Mouse (Mus musculus) hindbrain, postnatal 0 days (tissue): ENCODE measurements around the gene Cbl. TPM values are rescaled to one million over a fixed set of nuclear protein-coding genes. Genes with fewer than 3 reads are reported as not detected.

Source experiments
- ATAC-seq: fragments of 200-750 bp; cut with Nextera tagmentation; 2 replicates; pipeline ENCODE4 v1.8.0; 2017; ENCODE audit warnings: mild to moderate bottlenecking, moderate TSS enrichment, moderate library complexity
- DNase-seq: peaks from one replicate; pipeline ENCODE4 v3.0.0-alpha.2; 2015; ENCODE audit warnings: low spot score
- H3K27ac ChIP-seq: fragments of 300-500 bp; sonication (generic); 2 replicates; pipeline ENCODE4 v1.5.1; 2014; ENCODE audit warnings: mild to moderate bottlenecking
- H3K27me3 ChIP-seq: fragments of 300-500 bp; sonication (generic); 2 replicates; pipeline ENCODE4 v1.6.1; 2014; ENCODE audit warnings: low read length, mixed read lengths; ENCODE audit not compliant: insufficient read depth
- H3K36me3 ChIP-seq: fragments of 300-500 bp; sonication (generic); 2 replicates; pipeline ENCODE4 v1.6.1; 2014; ENCODE audit warnings: low read length, mixed read lengths; ENCODE audit not compliant: insufficient read depth
- H3K4me1 ChIP-seq: fragments of 300-500 bp; sonication (generic); 2 replicates; pipeline ENCODE4 v1.6.1; 2014; ENCODE audit warnings: antibody characterized with exemption, low read length, mixed read lengths; ENCODE audit not compliant: insufficient read depth
- H3K4me2 ChIP-seq: fragments of 300-500 bp; sonication (generic); 2 replicates; pipeline ENCODE4 v1.6.1; 2014; ENCODE audit warnings: low read depth, mild to moderate bottlenecking, low read length, moderate library complexity, mixed read lengths
- H3K4me3 ChIP-seq: fragments of 300-500 bp; sonication (generic); 2 replicates; pipeline ENCODE4 v1.5.1; 2014; ENCODE audit warnings: low read length
- H3K9ac ChIP-seq: fragments of 300-500 bp; sonication (generic); replicated peaks from 2 replicates; pipeline ENCODE4 v1.6.1; 2014; ENCODE audit warnings: mild to moderate bottlenecking, low read length, moderate library complexity, mixed read lengths
- H3K9me3 ChIP-seq: fragments of 300-500 bp; sonication (generic); 2 replicates; pipeline ENCODE4 v1.6.1; 2016; ENCODE audit warnings: low read length, mixed read lengths
- CTCF ChIP-seq: IDR thresholded peaks from 2 replicates; pipeline ENCODE4 v1.5.1; 2016; ENCODE audit warnings: antibody characterized with exemption, control low read depth, low read depth
- WGBS: fragments of 180-500 bp; shearing (Covaris S2); extraction: QIAGEN DNeasy Blood & Tissue Kit; methylation state at CpG from one replicate; pipeline ENCODE4 v1.1.7; 2014; 5-methylcytosine and 5-hydroxymethylcytosine counted together
- polyA plus RNA-seq: library from polyadenylated mRNA; unstranded; fragments of >200 nt; fragmentation: Nextera tagmentation; extraction: Ambion mirVana; gene quantifications from 2 replicates; pipeline ENCODE4 v1.2.1, GENCODE M21; 2015
- total RNA-seq: library from RNA; depleted of rRNA; stranded (reverse); fragments of >200 nt; gene quantifications from 2 replicates; pipeline ENCODE4 v1.2.3, GENCODE M21; 2014

Gene Cbl
- total and polyA plus RNA-seq, 2 experiments from 2014 or later, result 13.2 to 24.2 TPM

DNA sequence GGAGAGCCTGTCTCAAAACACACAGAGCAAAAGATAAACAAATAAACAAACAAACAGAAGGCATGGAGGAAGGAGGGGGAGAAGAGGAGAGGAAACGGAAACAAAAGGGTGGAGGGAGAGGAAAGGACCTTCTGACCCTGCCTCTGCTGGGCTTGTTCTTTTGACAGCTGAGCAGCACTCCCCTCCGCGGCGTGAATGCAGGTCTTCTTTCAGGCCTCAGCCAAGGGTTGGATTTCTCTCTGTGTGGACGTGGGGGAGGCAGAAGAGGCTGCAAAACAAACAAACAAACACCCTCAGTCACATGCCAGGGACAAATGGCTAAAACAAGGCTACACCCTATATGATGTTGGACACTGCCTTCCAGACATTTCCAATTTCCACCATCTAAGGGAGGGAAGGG, 108.8 kb downstream of the Cbl start:
- H3K4me2 ChIP-seq, result no peak overlapping the region
- no peaks in the 10 kb centered on the region for H3K9me3 ChIP-seq
- DNase-seq (no peak), ATAC-seq (no peak)
- H3K4me1 ChIP-seq, result peaks cover 4% of the 10 kb centered on the region
- H3K27me3 ChIP-seq, result no peaks in the 10 kb centered on the region
- no peak overlapping the region for H3K9ac ChIP-seq
- WGBS, result 30% methylated on average over 5 of the region's 5 CpGs
- no peak for TF ChIP-seq CTCF
- H3K27ac ChIP-seq, result no peak overlapping the region
- H3K36me3 ChIP-seq, result no peaks in the 10 kb centered on the region
- no peak overlapping the region for H3K4me3 ChIP-seq

DNA sequence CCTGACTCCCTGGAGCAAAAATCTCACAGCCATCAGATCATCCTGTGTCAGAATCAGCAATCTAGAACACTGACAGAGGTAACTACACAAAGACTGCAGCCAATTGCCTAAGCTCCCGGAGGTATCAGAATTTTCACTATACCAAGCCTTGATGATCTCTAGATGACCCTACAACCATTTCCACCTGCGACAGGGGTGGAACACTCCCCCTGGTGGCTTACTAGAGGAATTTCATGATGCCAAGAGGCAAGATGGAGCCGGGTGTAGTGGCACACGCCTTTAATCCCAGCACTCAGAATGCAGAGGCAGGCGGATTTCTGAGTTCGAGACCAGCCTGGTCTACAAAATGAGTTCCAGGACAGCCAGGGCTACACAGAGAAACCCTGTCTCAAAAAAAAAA, 109.5 kb downstream of the Cbl start:
- Histone ChIP-seq H3K27ac (no peak overlapping the region), H3K4me1 (peaks cover 4% of the 10 kb centered on the region), H3K27me3 (no peaks in the 10 kb centered on the region), H3K9me3 (no peaks in the 10 kb centered on the region), H3K4me2 (no peak overlapping the region), H3K9ac (no peak overlapping the region), H3K36me3 (no peaks in the 10 kb centered on the region), H3K4me3 (no peak overlapping the region)
- no peak for DNase-seq
- 68% methylated on average over 6 of the region's 6 CpGs for WGBS
- ATAC-seq, result no peak
- peak; percentile 65 for TF ChIP-seq CTCF

DNA sequence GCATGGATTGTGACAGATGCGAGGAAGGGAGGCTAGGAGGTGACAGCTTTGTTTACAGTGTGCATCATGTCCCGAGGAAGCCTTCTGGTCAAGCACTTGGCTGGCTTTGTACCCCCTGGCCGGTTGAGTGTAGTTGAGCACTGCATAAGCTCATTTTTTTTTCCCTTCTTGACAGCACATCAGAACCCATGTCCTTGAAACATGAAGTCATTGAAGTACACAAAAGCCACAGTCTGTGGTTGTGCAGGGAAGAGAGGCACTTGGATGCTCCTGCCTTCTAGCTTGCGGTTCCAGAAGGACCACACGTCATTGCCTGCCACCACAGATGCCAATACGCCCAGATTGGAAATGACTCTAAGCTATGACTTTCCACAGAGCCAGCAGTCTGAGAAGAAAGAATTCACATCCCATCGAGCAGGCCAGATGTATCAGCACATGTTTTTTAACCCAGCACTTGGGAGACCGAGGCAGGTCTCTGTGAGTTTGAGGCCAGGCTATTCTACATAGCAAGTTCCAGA, 113.8 kb downstream of the Cbl start:
- 78% methylated on average over 8 of the region's 8 CpGs for WGBS
- ATAC-seq, result no peak
- Histone ChIP-seq H3K36me3 (no peaks in the 10 kb centered on the region), H3K27ac (no peak overlapping the region), H3K27me3 (no peaks in the 10 kb centered on the region), H3K4me1 (no peaks in the 10 kb centered on the region), H3K9me3 (no peaks in the 10 kb centered on the region), H3K4me3 (no peak overlapping the region), H3K9ac (no peak overlapping the region), H3K4me2 (no peak overlapping the region)
- no peak for TF ChIP-seq CTCF
- no peak for DNase-seq

DNA sequence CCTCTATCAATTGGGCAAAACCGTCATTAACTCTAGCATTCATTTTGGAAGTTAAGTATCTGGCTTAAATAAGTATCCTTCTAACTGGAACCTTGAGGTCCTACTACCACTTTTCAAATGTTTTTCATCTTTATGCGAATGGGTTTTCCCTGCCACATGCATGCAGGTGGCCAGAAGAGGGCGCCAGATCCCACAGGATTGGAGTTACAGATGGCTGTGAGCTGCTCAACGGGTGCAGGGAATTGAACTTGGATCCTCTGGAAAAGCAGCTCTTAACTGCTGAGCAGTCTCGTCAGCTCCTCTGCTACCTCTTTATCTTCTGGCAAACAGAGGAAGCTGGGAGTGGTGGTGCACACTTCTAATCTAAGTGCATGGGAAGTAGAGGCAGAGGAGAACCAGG, 114.8 kb downstream of the Cbl start:
- TF ChIP-seq CTCF, result peak; percentile 59
- DNase-seq (peak; percentile 36), ATAC-seq (no peak)
- Histone ChIP-seq H3K36me3 (no peaks in the 10 kb centered on the region), H3K9me3 (no peaks in the 10 kb centered on the region), H3K27ac (no peak overlapping the region), H3K4me3 (no peak overlapping the region), H3K9ac (no peak overlapping the region), H3K4me2 (no peak overlapping the region), H3K4me1 (no peaks in the 10 kb centered on the region), H3K27me3 (no peaks in the 10 kb centered on the region)
- 52% methylated on average over 5 of the region's 5 CpGs for WGBS

DNA sequence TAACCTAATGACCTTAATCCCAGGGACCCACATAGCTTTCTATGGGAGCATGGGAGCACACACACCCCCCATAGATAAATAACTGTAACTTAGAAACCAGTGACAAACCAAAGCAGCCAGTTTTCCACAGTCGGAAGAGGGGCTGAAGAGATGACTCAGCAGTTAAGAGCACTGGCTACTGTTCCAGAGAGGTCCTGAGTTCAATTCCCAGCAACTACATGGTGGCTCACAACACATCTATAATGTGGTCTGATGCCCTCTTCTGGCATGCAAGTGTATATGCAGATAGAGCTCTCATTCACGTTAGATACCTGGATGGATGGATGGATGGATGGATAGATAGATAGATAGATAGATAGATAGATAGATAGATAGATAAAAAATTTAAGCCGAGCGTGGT, 117.7 kb downstream of the Cbl start:
- TF ChIP-seq CTCF, result peak; percentile 29; the same call in 1 of the 2 replicates
- DNase-seq, result no peak
- Histone ChIP-seq H3K4me2 (no peak overlapping the region), H3K4me1 (no peaks in the 10 kb centered on the region), H3K9ac (no peak overlapping the region), H3K4me3 (no peak overlapping the region), H3K27ac (no peak overlapping the region), H3K36me3 (no peaks in the 10 kb centered on the region), H3K27me3 (no peaks in the 10 kb centered on the region), H3K9me3 (no peaks in the 10 kb centered on the region)
- 87% methylated on average over 4 of the region's 4 CpGs for WGBS
- ATAC-seq, result no peak

DNA sequence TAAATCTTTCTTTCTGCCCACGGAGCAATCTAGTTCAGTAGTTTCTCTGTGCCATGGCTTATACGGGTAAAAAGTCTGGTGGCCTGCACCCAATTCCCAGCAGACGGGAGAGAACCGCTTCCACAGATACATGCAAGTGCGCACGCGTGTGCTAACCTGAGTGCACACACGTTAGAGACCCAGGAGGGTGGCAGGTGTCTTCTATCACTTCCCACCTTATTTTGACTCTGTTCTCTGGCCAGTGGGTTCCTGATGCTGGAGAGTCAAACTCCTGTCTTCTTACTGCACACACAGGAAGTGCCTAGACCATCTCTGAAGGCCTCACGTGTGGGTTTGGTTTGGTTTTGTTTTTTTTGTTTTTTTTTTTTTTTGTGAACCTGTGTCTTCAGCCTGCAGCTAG, 118.2 kb downstream of the Cbl start:
- Histone ChIP-seq H3K4me1 (no peaks in the 10 kb centered on the region), H3K9me3 (no peaks in the 10 kb centered on the region), H3K27me3 (no peaks in the 10 kb centered on the region), H3K4me2 (no peak overlapping the region), H3K36me3 (no peaks in the 10 kb centered on the region), H3K4me3 (no peak overlapping the region), H3K9ac (no peak overlapping the region), H3K27ac (no peak overlapping the region)
- DNase-seq, result no peak
- WGBS, result 91% methylated on average over 9 of the region's 9 CpGs
- no peak for TF ChIP-seq CTCF
- no peak for ATAC-seq

DNA sequence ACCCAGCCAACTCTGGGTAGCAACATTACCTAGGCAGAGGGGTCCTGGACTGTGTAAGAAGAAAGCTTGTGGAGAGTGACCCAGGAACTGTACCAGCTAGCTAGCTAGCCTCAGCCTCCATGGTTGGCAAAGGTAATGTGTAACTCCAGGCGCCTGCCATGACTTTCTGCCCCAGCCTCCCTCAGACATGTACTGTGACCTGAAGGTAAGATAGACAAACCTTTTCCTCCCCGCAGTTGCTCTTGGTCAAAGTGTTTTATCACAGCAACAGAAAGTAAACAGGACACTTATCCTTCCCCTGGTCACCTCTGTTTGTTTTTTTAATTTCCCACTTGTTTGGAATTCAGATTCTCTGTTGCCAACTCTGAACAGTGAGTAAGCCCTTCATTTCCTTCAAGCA, 119.4 kb downstream of the Cbl start:
- no peak for DNase-seq
- TF ChIP-seq CTCF, result no peak
- H3K27ac ChIP-seq, result no peak overlapping the region
- WGBS, result 88% methylated on average over 2 of the region's 2 CpGs
- H3K4me3 ChIP-seq, result no peak overlapping the region
- no peaks in the 10 kb centered on the region for H3K36me3 ChIP-seq
- H3K9ac ChIP-seq, result no peak overlapping the region
- peaks cover 9% of the 10 kb centered on the region; the same call in 1 of the 2 replicates for H3K4me1 ChIP-seq
- ATAC-seq, result no peak
- H3K27me3 ChIP-seq, result no peaks in the 10 kb centered on the region
- H3K9me3 ChIP-seq, result no peaks in the 10 kb centered on the region
- H3K4me2 ChIP-seq, result no peak overlapping the region
